24 mouse cellular contexts compared by ENCODE assay signal in the genomic region with DNA sequence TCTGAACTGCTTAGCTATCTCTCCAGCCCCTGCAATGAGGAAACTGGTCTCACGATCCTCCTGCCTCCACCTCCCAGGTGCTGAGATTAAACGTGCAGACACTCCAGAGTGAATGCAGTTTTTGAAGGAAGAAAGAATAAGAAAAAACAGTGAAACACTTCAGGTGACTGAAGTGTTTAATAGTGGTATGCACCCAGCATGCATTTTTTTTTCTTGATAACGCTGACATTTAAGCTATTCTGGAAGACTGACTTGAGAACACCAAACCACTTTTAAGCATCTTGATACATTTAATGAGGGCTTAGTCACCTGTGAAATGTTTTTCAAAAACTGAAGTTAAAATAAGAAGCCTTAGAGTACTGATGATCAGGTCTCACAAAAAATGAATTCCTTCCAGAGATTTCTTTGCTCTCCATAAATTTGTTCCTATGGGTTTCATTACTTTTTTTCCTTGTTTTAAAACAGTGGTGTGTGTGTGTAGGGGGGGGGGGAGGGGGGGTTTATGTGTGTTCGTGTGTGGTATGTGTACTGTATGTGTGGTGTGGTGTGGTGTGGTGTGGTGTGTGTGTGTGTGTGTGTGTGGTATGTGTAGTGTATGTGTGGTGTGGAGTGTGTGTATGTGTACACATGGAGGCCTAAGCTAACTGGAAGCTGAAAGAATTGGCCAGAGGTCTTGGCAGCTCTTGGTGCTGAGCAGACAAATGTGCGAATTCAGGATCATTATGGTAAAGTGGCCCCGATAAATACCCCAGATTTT.
"Had no signal": no experiment of that assay in that cellular context is flagged by ENCODE, and none has a peak within 500 bp of the region (broad histone marks: within the 10 kb centered on the region; RNA-seq: fewer than 3 reads in every experiment).

No protein-coding gene starts in this region.

- H3K27ac ChIP-seq: gastrocnemius, adult 2 months; heart, embryonic 10.5 days; hindbrain, embryonic 10.5 days; hindbrain, embryonic 12.5 days; hindbrain, embryonic 14.5 days; intestine, embryonic 15.5 days; layer of hippocampus, adult 2 months; left cerebral cortex, adult 2 months; limb, embryonic 10.5 days; limb, embryonic 12.5 days had no signal

- H3K4me1 ChIP-seq: hindbrain, embryonic 12.5 days; intestine, embryonic 15.5 days had no signal

- ATAC-seq: hindbrain, embryonic 16.5 days; inflammation-experienced regulatory T-cells, adult 6 months; intestine, embryonic 15.5 days; intestine, postnatal 0 days had no signal

- H3K4me2 ChIP-seq: heart, embryonic 12.5 days; hindbrain, embryonic 12.5 days; hindbrain, embryonic 14.5 days; intestine, embryonic 15.5 days; limb, embryonic 12.5 days had no signal

- H3K9me3 ChIP-seq: heart, embryonic 10.5 days; heart, embryonic 12.5 days; hindbrain, embryonic 10.5 days; hindbrain, embryonic 12.5 days; intestine, embryonic 15.5 days; limb, embryonic 10.5 days; limb, embryonic 12.5 days had no signal

- H3K27me3 ChIP-seq: heart, embryonic 12.5 days; hindbrain, embryonic 12.5 days; intestine, embryonic 15.5 days; limb, embryonic 12.5 days had no signal

- H3K36me3 ChIP-seq: heart, embryonic 10.5 days; heart, embryonic 12.5 days; hindbrain, embryonic 10.5 days; hindbrain, embryonic 12.5 days; intestine, embryonic 15.5 days; limb, embryonic 10.5 days; limb, embryonic 12.5 days had no signal

- H3K4me3 ChIP-seq: gastrocnemius, adult 2 months; heart, embryonic 10.5 days; heart, embryonic 12.5 days; hindbrain, embryonic 10.5 days; hindbrain, embryonic 12.5 days; intestine, embryonic 15.5 days; layer of hippocampus, adult 2 months; left cerebral cortex, adult 2 months; limb, embryonic 10.5 days; limb, embryonic 12.5 days had no signal

- H3K9ac ChIP-seq: heart, embryonic 12.5 days; hindbrain, embryonic 12.5 days; hindbrain, embryonic 14.5 days; intestine, embryonic 15.5 days; limb, embryonic 12.5 days had no signal

- DNase-seq: gastrocnemius, adult 2 months; gastrocnemius, postnatal 10 days; gastrocnemius, postnatal 25 days; heart, adult 18-20 months; heart, postnatal 10 days; heart, postnatal 4 days; kidney, adult 18-20 months; kidney, adult 8-10 months; kidney, postnatal 10 days; kidney, postnatal 25 days; kidney, postnatal 4 days had no signal
